Mouse (Mus musculus): ENCODE measurements around the gene Stfa2. TPM values are rescaled to one million over a fixed set of nuclear protein-coding genes. Genes with fewer than 3 reads are reported as not detected.
"Not testable (repeated sequence)": the region's sequence is repeated elsewhere in the genome, so short reads cannot be mapped to it uniquely, and the experiment has no call there.

The Stfa2 gene
- polyA plus RNA-seq (2012; ENCODE audit: insufficient read depth, insufficient read length, missing spikeins) = not detected in 2 replicates

GRCm38 (mm10) chr16:36408357-36408756, at the start of gene Stfa2:
TSS of gene Stfa2 (minus strand) at chr16:36408457.
- no peak within 1 kb of the TSS for H3K4me3 ChIP-seq (ENCODE audit: insufficient read depth, low read depth, low read length)
- H3K27ac ChIP-seq (replicated peaks; ENCODE audit: low read depth, low read length) = no peak within 1 kb of the TSS
- H3K4me1 ChIP-seq (ENCODE audit: control insufficient read depth, insufficient read depth, insufficient read length, low read length) = no peaks in the 10 kb centered on the region

GRCm38 (mm10) chr16:36455342-36455802, 47.1 kb upstream of the Stfa2 start, which contains the start of gene Stfa3:
TSS of gene Stfa3 (minus strand) at chr16:36455392.
- Histone ChIP-seq H3K4me3 (ENCODE audit: insufficient read depth, low read depth, low read length) (no peak within 1 kb of the TSS), H3K27ac (replicated peaks; ENCODE audit: low read depth, low read length) (no peak within 1 kb of the TSS), H3K4me1 (ENCODE audit: control insufficient read depth, insufficient read depth, insufficient read length, low read length) (no peaks in the 10 kb centered on the region)

GRCm38 (mm10) chr16:36420979-36421378, 12.7 kb upstream of the Stfa2 start:
- H3K4me1 ChIP-seq (ENCODE audit: control insufficient read depth, insufficient read depth, insufficient read length, low read length); H3K4me3 ChIP-seq (ENCODE audit: insufficient read depth, low read depth, low read length); H3K27ac ChIP-seq (replicated peaks; ENCODE audit: low read depth, low read length): not testable (repeated sequence)

- Histone ChIP-seq H3K4me3 (ENCODE audit: insufficient read depth, low read depth, low read length) (no peak overlapping the region), H3K27ac (replicated peaks; ENCODE audit: low read depth, low read length) (no peak overlapping the region), H3K4me1 (ENCODE audit: control insufficient read depth, insufficient read depth, insufficient read length, low read length) (no peaks in the 10 kb centered on the region)
Measured at GRCm38 (mm10) chr16:36389060-36389459, 19.2 kb downstream of the Stfa2 start.

- H3K4me3 ChIP-seq (ENCODE audit: insufficient read depth, low read depth, low read length); H3K4me1 ChIP-seq (ENCODE audit: control insufficient read depth, insufficient read depth, insufficient read length, low read length); H3K27ac ChIP-seq (replicated peaks; ENCODE audit: low read depth, low read length): not testable (repeated sequence)
Measured at GRCm38 (mm10) chr16:36367648-36368047, 40.6 kb downstream of the Stfa2 start, which contains the start of gene BC100530. TSS of gene BC100530 (minus strand) at chr16:36367748.

Other genes starting within 250 kb of the Stfa2 start
- gene Gm5483, start 224.2 kb downstream of the Stfa2 start, polyA plus RNA-seq (2012; ENCODE audit: insufficient read depth, insufficient read length, missing spikeins) = not detected in 2 replicates
- not detected in 2 replicates for gene Gm5416, start 198.1 kb downstream of the Stfa2 start, polyA plus RNA-seq (2012; ENCODE audit: insufficient read depth, insufficient read length, missing spikeins)
- not detected in 2 replicates for gene 2010005H15Rik, start 187.0 kb downstream of the Stfa2 start, polyA plus RNA-seq (2012; ENCODE audit: insufficient read depth, insufficient read length, missing spikeins)
- not detected in 2 replicates for gene Stfa1, start 131.5 kb downstream of the Stfa2 start, polyA plus RNA-seq (2012; ENCODE audit: insufficient read depth, insufficient read length, missing spikeins)
- not detected in 2 replicates for gene BC117090, start 74.1 kb downstream of the Stfa2 start, polyA plus RNA-seq (2012; ENCODE audit: insufficient read depth, insufficient read length, missing spikeins)
- not detected in 2 replicates for gene BC100530, start 40.7 kb downstream of the Stfa2 start, polyA plus RNA-seq (2012; ENCODE audit: insufficient read depth, insufficient read length, missing spikeins)
- gene Stfa3, start 46.9 kb upstream of the Stfa2 start, polyA plus RNA-seq (2012; ENCODE audit: insufficient read depth, insufficient read length, missing spikeins) = not detected in 2 replicates
- gene Casr, start 153.7 kb upstream of the Stfa2 start, polyA plus RNA-seq (2012; ENCODE audit: insufficient read depth, insufficient read length, missing spikeins) = 0.42 TPM in 1 of 2 replicates, not detected in the other

All from brown adipose tissue, adult 24 weeks (tissue).